Mouse (Mus musculus) C2C12 (cell line): Measurements from ENCODE around the gene Iqsec2.

Source experiments
- CEBPB ChIP-seq: IDR thresholded peaks from one replicate; pipeline ENCODE4 v1.6.1; 2011; ENCODE audit warnings: low read depth, mild to moderate bottlenecking, control low read depth, moderate library complexity
- CTCF ChIP-seq: IDR thresholded peaks from one replicate; pipeline ENCODE4 v1.5.1; 2011; ENCODE audit not compliant: control insufficient read depth, insufficient read depth, insufficient read length
- FOSL1 ChIP-seq: IDR thresholded peaks from one replicate; pipeline ENCODE4 v1.8.0; 2011; ENCODE audit warnings: mild to moderate bottlenecking, low read length; ENCODE audit not compliant: poor library complexity, insufficient read depth, severe bottlenecking
- MAX ChIP-seq: IDR thresholded peaks from one replicate; pipeline ENCODE4 v1.6.1; 2011; ENCODE audit warnings: mild to moderate bottlenecking, control low read depth
- MYOG ChIP-seq: IDR thresholded peaks from one replicate; pipeline ENCODE4 v1.6.1; 2011; ENCODE audit not compliant: control insufficient read depth, insufficient read length; ENCODE audit errors: extremely low read depth
- USF1 ChIP-seq: IDR thresholded peaks from one replicate; pipeline ENCODE4 v1.6.1; 2011; ENCODE audit warnings: low read depth, mild to moderate bottlenecking, control low read depth, moderate library complexity

DNA sequence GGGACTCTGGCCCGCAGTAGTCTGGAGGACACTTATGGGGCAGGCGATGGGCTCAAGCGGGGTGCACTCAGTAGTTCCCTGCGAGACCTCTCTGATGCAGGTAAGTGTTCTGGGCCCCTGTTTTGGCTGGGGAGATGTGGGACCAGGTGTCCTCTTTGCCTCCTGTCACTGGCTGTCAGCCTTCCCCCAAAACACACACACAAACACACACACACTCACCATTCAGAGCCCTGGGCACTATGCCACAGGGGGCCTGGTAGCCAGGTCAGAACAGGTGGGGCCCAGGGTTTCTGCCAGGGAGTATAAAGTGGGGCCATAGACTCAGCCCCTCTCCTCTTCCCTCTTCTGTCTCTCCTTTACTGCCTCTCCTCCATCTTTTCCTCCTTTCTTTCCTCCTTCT lies 77.7 kb downstream of the Iqsec2 start:
- TF ChIP-seq CTCF (no peak), MAX (no peak), CEBPB (no peak), FOSL1 (no peak), USF1 (no peak), MYOG (no peak)
